Mouse (Mus musculus): ENCODE measurements at regions not wholly inside any gene's neighbourhood (a gene's known extent, or its start where the extent isn't known, plus 50 kb on each side); places are given as distances from the start of the nearest gene placed in this dataset.

DNA sequence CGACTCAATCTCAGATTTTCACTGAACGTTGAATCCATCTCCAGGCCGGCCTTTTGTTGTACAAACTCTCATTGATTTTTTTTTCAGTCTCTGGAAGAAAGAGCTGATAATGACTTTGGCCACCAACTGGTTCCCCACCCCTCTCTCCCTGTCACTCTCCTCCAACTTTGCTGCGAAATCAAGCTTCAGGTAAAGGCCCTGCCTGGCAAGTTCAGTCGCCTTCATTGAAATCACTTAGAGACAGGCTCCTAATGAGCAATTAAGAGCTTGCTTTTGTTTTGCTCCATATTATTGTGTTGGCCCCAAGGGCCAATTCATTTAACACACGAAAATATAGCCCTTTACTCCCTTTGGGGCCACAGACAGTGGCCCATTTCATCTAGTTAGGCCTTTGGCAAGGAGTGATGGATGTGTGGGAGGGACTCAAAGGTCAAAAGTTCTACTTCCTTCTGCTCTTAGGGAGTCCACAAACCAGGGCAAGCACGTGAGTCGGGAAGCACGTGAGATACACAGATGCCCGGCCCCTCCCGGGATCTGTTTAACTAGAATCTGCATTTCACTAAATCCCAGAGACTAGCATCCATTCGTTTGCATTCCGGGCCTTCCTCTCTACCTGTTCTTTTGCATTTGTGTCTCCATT, 120.0 kb downstream of the Dact1 start:
- no peak for DNase-seq (ENCODE audit: low spot score in 2 of 2)

DNA sequence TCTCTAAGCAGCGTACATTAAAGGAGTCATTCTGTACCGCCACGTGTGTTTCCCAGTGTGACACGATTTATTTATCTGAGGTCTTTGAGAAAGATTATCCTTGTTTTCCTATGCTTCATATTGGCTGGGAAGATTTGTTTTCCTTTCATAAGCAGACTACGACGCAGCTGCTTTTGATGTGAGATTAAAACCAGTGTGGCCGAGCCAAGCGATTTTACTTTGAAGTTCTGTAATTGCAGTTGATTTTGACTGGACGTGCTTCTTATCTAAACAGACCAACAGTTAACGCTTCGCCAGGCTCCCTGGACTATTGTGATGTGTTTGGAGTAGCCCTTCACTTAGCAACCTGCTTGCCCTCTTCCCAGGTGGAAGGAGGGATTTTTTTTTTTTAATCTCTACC, 120.6 kb downstream of the Dact1 start:
- DNase-seq (ENCODE audit: low spot score in 2 of 2), result no peak

- no peak for DNase-seq (ENCODE audit: low spot score in 2 of 2)
Observed at GRCm38 (mm10) chr12:71431116-71431515, 121.4 kb downstream of the Dact1 start.

DNA sequence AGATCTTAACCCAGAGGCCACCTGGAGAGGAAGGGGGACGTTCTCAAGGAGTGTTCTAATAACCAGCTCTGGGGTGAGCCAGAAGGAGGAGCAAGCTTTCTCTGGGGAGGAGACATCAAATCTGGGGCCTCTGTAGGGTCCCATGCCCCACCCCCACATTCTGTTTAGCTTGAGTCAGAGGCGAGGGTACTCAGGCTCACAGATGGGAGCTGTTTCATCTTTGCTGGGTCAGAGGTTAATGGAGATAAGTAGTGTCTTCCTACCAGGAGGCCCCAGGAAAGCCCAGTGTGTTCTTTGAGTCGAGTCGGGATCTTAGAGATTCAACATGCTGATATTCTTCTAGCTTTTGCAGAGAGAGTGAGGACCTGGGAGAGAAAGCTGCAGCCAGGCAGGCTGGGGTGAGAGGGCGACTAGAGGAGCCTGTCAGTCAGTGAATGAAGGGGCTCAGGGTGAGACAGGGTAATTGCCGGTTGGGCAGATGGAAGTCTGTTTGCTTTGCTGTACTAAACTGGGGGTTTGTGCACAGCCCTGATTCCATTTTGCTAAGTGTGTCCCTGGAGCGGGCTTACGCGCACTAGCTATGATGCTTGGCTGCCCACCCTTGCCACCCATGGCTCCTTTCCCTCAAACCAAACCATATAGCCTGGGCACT, 124.0 kb downstream of the Dact1 start:
- no peak for DNase-seq (ENCODE audit: low spot score in 2 of 2)

DNA sequence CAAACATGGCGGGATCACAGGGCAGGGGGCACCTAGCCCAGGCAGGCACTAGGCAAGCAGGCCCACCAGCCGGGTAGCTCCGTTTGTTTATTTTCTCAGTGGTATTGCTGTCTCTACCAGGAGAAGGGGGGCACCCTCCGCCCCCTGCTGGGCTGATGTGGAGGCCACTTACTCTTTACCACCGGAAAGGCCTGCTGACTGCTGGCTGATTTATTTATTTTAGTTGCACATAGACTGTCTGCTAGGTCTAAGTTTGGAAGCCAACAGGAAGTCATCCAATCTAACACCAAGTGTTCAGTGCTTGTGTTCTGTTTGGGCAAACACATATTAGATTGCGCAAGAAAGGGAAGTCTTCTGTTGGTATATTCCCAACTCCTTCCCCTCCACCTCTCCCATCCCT, 128.6 kb downstream of the Dact1 start:
- no peak for DNase-seq (ENCODE audit: low spot score in 2 of 2)

GRCm38 (mm10) chr12:71440863-71441262, 131.2 kb downstream of the Dact1 start:
- DNase-seq (ENCODE audit: low spot score in 2 of 2), result peak in 1 of 2 experiments; percentile 25

DNA sequence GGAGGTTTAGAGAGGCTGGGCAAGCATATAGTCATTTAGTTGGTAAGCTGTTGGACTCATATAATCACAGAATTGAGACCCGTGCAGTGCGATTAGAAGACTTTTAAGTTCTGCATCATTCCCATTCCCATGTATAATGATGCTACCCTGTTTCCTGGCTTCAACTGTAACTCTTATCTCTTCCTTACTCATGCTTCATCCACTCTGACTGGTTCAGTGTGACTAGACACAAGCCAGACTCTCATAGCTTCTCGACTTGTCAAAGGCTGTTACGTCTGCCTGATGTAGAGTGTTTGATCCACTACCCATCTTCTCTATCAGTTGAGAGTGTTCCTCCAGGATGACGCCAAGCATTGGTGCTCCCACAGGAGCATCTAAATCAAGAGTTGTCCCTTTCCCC, 131.6 kb downstream of the Dact1 start:
- DNase-seq (ENCODE audit: low spot score in 2 of 2), result no peak

GRCm38 (mm10) chr12:71446177-71446891, 136.7 kb downstream of the Dact1 start:
- DNase-seq (ENCODE audit: low spot score in 2 of 2), result no peak

DNA sequence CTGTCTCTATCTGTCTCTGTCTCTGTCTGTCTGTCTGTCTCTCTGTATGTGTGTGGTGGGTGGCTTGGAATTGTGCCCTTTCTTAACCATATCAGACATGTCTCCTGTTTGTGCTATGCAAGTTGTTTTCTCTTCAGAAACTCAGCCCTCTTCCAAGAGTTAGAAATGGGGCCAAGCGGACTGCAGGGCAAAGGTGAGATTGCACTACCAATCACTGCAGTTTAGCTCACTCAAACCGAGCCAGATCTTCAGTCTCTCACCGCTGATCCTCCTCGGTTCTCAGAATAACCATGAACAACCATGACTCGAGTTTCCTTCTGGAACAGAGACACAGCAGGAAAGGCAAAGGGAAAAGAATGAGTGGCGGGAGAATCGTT, 137.2 kb downstream of the Dact1 start:
- no peak for DNase-seq (ENCODE audit: low spot score in 2 of 2)

GRCm38 (mm10) chr12:71449032-71449431, 139.3 kb downstream of the Dact1 start:
- no peak for DNase-seq (ENCODE audit: low spot score in 2 of 2)

- no peak for DNase-seq (ENCODE audit: low spot score in 2 of 2)
Observed at GRCm38 (mm10) chr12:71450128-71450527, 140.4 kb downstream of the Dact1 start.

- no peak for DNase-seq (ENCODE audit: low spot score in 2 of 2)
Observed at GRCm38 (mm10) chr12:71450680-71451463, 141.2 kb downstream of the Dact1 start.

DNA sequence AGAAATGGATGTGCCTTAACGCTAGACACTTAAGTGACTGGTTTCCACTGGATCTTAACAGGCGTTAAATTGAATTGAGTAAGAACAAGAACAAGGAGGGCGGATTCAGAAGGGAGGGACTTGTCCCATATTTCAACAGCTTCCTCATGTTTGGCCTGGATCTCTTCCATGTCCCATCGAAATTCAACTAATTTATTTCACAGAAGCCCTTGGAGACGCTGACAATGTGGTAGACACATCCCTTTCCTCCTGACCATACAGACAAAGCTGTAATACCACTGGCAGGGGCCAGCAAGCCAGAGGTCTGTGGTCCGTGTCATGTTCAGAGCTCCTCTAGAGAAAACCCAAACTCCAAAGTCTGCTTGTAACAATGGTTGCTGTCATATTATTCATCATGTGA, 147.2 kb downstream of the Dact1 start:
- no peak for DNase-seq (ENCODE audit: low spot score in 2 of 2)

GRCm38 (mm10) chr12:71458559-71459176, 149.0 kb downstream of the Dact1 start:
- DNase-seq (ENCODE audit: low spot score in 2 of 2), result no peak

- DNase-seq (ENCODE audit: low spot score in 2 of 2), result no peak
Observed at GRCm38 (mm10) chr12:71460643-71461042, 151.0 kb downstream of the Dact1 start.

DNA sequence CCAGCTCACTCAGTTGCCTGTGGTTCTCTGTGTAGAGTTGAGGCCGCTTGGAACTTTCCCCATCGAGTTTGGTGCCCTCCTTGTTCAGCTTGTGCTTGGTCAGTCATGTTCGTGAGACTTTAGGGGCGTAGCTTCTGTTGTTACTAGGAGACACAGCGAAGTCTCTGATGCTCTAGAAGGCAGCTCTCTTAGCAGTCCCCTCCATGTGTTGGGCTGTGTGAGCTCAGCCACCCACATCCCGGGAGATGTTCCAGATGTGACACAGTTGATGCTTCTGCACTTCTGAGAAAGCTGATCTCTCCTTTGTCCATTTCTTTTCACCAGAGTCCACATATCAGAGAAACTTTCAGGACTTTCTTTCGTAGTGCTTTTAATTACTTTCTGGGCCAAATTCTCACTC, 158.1 kb downstream of the Dact1 start:
- DNase-seq (ENCODE audit: low spot score in 2 of 2), result no peak

DNA sequence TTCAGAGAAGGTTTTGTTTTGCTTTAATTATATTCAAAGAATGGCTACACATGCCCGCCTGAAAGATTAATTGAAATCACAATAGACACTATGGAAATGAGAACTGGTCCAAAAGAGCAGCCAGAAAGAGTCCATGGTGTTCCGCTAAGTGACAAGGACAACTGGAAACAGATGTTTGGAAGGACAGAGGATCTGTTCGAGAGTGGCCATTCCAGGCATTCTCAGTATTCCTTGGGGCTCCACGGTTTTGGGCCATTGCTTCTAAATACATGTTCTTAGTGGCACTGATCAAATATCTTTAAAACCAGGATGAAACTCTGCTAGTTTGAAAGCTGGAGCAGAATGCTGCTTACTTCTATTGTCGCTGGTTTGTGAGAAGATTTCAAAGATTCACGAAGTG, 158.6 kb downstream of the Dact1 start:
- DNase-seq (ENCODE audit: low spot score in 2 of 2), result no peak

DNA sequence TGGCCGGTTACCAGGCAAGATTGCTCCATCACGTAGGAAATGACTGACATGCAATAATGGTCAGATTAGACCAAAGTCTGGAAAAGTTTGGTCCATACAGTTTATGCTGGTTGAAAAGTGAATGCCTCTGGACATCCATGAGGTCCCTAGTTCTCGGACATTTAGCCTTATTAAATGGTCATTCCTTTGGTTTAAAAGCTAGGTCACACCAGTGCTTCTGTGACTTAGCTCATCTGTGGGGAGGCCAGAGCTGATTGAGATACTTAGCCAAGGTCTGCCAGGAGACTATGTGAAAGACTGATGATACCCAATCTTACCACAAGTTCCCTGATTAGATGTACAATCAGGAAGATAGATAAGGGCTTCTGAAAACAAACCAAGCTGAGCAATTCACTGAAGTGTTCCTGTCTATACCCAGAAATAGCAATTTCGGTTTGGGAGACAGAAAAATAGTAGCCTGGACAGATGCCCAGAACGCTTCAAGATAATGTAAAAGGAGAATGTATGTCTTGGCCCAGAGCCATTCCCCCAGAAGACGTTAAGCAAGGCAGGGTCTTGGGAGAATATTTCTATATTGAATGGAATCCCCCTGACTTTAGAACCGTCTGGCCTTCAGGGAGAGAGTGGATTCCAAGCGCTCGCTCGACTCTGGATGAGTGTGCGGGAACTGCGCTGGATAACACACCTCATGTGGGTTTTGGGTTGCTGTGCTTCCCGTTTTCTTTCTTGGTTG, 161.5 kb downstream of the Dact1 start:
- no peak for DNase-seq (ENCODE audit: low spot score in 2 of 2)

DNA sequence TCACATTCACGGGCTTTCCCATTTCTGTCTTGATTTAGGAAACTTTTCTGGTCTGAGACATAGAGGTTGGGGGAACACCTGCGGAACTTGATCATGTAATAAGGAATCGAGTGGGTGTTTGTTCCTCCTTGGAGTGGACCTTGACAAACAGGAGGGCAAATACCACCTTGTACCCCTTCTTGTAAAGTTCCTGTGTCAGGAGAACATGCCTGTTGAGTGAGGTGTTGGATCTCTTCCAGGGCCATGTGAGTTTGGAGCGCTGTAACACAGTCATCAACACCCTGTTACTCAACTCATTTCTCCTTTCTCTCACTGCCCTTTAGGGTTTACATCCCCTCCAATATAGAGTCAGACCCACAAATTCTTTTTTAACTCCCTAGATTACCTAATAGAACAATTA, 162.0 kb downstream of the Dact1 start:
- DNase-seq (ENCODE audit: low spot score in 2 of 2), result no peak

DNA sequence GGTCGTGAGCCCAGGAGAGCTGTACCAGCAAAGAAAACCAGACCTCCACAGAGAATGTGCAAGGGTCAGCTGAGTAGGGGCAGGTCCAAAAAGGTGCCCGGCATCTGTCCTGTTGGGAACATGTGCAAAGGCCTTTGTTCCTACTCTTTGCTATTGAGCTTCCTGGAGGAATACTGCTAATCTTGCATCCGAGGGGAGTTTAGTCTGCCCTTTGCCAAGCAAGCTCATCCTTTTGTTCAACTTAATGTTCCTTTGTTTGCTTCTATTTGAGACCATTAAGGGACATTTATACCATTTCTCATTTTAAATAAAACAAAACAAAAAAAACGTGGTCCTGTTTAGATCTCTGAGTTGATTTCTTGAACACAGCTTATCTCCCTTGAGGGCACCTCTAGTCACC, 166.6 kb downstream of the Dact1 start:
- DNase-seq (ENCODE audit: low spot score in 2 of 2), result no peak

GRCm38 (mm10) chr12:71477691-71478090, 168.0 kb downstream of the Dact1 start:
- DNase-seq (ENCODE audit: low spot score in 2 of 2), result no peak
